Mouse (Mus musculus) forebrain, embryonic 12.5 days (tissue): ENCODE measurements at regions not wholly inside any gene's neighbourhood (a gene's known extent, or its start where the extent isn't known, plus 50 kb on each side); places are given as distances from the start of the nearest gene placed in this dataset.

Experiments
- ATAC-seq: fragments of 200-750 bp; cut with Nextera tagmentation; 2 replicates; pipeline ENCODE4 v1.8.0; 2017; ENCODE audit warnings: moderate TSS enrichment; ENCODE audit not compliant: low FRiP score
- H3K27ac ChIP-seq: fragments of 300-500 bp; sonication (generic); 2 replicates; pipeline ENCODE4 v1.5.1; 2016; ENCODE audit warnings: mild to moderate bottlenecking
- H3K27me3 ChIP-seq: fragments of 300-500 bp; sonication (generic); 2 replicates; pipeline ENCODE4 v1.6.1; 2016; ENCODE audit warnings: mild to moderate bottlenecking
- H3K36me3 ChIP-seq: fragments of 300-500 bp; sonication (generic); replicated peaks from 2 replicates; pipeline ENCODE4 v1.6.1; 2016; ENCODE audit warnings: mild to moderate bottlenecking
- H3K4me1 ChIP-seq: fragments of 300-500 bp; sonication (generic); 2 replicates; pipeline ENCODE4 v1.6.1; 2016
- H3K4me2 ChIP-seq: fragments of 300-500 bp; sonication (generic); 2 replicates; pipeline ENCODE4 v1.6.1; 2016; ENCODE audit warnings: mild to moderate bottlenecking, moderate library complexity
- H3K4me3 ChIP-seq: fragments of 300-500 bp; sonication (generic); replicated peaks from 2 replicates; pipeline ENCODE4 v1.5.1; 2016; ENCODE audit warnings: mild to moderate bottlenecking
- H3K9ac ChIP-seq: fragments of 300-500 bp; sonication (generic); 2 replicates; pipeline ENCODE4 v1.6.1; 2016; ENCODE audit warnings: mild to moderate bottlenecking
- H3K9me3 ChIP-seq: fragments of 300-500 bp; sonication (generic); 2 replicates; pipeline ENCODE4 v1.6.1; 2016
- WGBS: fragments of 180-500 bp; shearing (Covaris S2); methylation state at CpG from one replicate; pipeline ENCODE4 v1.1.7; 2016; 5-methylcytosine and 5-hydroxymethylcytosine counted together

DNA sequence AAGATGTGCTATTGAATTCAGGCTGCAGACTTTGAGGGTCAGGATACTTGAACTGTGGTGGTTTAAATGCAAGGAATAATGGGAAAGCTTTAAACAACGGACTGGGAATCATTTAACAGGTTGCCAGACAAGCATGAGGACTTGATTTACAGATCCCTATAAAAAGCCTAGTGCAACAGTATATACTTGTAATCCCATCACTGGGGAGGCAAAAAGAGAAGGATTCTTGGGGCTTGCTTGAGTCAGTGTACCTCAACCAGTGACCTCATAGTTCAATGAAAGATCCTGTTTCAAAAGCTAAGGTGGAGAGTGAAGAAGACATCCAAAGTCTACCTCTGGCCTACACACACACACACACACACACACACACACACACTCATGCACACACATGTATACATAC is 99.8 kb downstream of the Lrrn1 start:
- no peak for ATAC-seq
- no peak overlapping the region for H3K4me2 ChIP-seq
- no peak overlapping the region for H3K4me3 ChIP-seq
- no peaks in the 10 kb centered on the region for H3K27me3 ChIP-seq
- WGBS, result 70% methylated on average over 1 of the region's 1 CpGs
- H3K27ac ChIP-seq, result no peak overlapping the region
- H3K4me1 ChIP-seq, result no peaks in the 10 kb centered on the region
- no peak overlapping the region for H3K9ac ChIP-seq
- H3K9me3 ChIP-seq, result no peaks in the 10 kb centered on the region
- no peaks in the 10 kb centered on the region for H3K36me3 ChIP-seq

GRCm38 (mm10) chr6:107645751-107646150 is 116.2 kb downstream of the Lrrn1 start:
- no peak overlapping the region for H3K4me2 ChIP-seq
- H3K36me3 ChIP-seq, result no peaks in the 10 kb centered on the region
- H3K27ac ChIP-seq, result no peak overlapping the region
- H3K4me3 ChIP-seq, result no peak overlapping the region
- H3K4me1 ChIP-seq, result no peaks in the 10 kb centered on the region
- no peaks in the 10 kb centered on the region for H3K9me3 ChIP-seq
- 70% methylated on average over 2 of the region's 2 CpGs for WGBS
- ATAC-seq, result no peak
- H3K27me3 ChIP-seq, result no peaks in the 10 kb centered on the region
- no peak overlapping the region for H3K9ac ChIP-seq

GRCm38 (mm10) chr6:107653840-107654523 is 124.4 kb downstream of the Lrrn1 start:
- Histone ChIP-seq H3K36me3 (no peaks in the 10 kb centered on the region), H3K4me2 (no peak overlapping the region), H3K9me3 (no peaks in the 10 kb centered on the region), H3K27ac (no peak overlapping the region), H3K4me1 (peaks cover 14% of the 10 kb centered on the region), H3K4me3 (no peak overlapping the region), H3K27me3 (no peaks in the 10 kb centered on the region), H3K9ac (no peak overlapping the region)
- peak; percentile 80 for ATAC-seq

- no peak for ATAC-seq
- WGBS, result 93% methylated on average over 2 of the region's 2 CpGs
- Histone ChIP-seq H3K27ac (no peak overlapping the region), H3K27me3 (no peaks in the 10 kb centered on the region), H3K9me3 (no peaks in the 10 kb centered on the region), H3K9ac (no peak overlapping the region), H3K4me1 (peaks cover 14% of the 10 kb centered on the region), H3K4me3 (no peak overlapping the region), H3K36me3 (no peaks in the 10 kb centered on the region), H3K4me2 (no peak overlapping the region)
Observed at GRCm38 (mm10) chr6:107657805-107658204, 128.2 kb downstream of the Lrrn1 start.

GRCm38 (mm10) chr6:107661009-107661764 is 131.6 kb downstream of the Lrrn1 start:
- 71% methylated on average over 5 of the region's 5 CpGs for whole genome bisulfite sequencing
- ATAC-seq, result no peak
- H3K27ac ChIP-seq, result no peak overlapping the region
- no peak overlapping the region for H3K9ac ChIP-seq
- H3K4me2 ChIP-seq, result no peak overlapping the region
- no peaks in the 10 kb centered on the region for H3K4me1 ChIP-seq
- no peaks in the 10 kb centered on the region for H3K9me3 ChIP-seq
- no peaks in the 10 kb centered on the region for H3K27me3 ChIP-seq
- H3K36me3 ChIP-seq, result no peaks in the 10 kb centered on the region
- H3K4me3 ChIP-seq, result no peak overlapping the region

DNA sequence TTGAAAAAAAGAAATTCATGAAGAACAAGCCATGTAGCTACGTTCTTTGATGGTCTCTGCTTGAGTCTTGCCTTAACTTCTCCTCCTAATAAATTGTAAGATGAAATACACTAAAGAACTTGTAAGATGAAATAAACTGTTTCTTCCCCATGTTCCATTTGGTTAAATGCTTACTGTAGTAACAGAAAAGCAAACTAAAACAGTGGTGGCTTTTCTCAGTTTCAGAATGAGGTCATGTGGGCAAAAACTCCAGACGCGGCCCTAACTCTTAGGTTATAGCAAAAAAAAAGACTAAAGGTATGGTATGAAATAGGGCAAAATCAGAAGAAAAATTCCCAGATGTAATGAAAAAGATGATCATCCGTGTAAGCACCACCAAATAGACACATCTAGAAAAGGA is 169.7 kb downstream of the Lrrn1 start:
- H3K4me2 ChIP-seq, result no peak overlapping the region
- no peaks in the 10 kb centered on the region for H3K9me3 ChIP-seq
- no peak overlapping the region for H3K4me3 ChIP-seq
- ATAC-seq, result no peak
- H3K27me3 ChIP-seq, result no peaks in the 10 kb centered on the region
- no peaks in the 10 kb centered on the region for H3K4me1 ChIP-seq
- H3K9ac ChIP-seq, result no peak overlapping the region
- H3K27ac ChIP-seq, result no peak overlapping the region
- H3K36me3 ChIP-seq, result no peaks in the 10 kb centered on the region
- WGBS, result 87% methylated on average over 4 of the region's 4 CpGs

- Histone ChIP-seq H3K9me3 (no peaks in the 10 kb centered on the region), H3K4me3 (no peak overlapping the region), H3K4me2 (no peak overlapping the region), H3K36me3 (no peaks in the 10 kb centered on the region), H3K9ac (no peak overlapping the region), H3K27me3 (no peaks in the 10 kb centered on the region), H3K27ac (no peak overlapping the region), H3K4me1 (peaks cover 24% of the 10 kb centered on the region)
- no peak for ATAC-seq
- 68% methylated on average over 2 of the region's 2 CpGs for WGBS
Observed at GRCm38 (mm10) chr6:107708185-107708584, 178.6 kb downstream of the Lrrn1 start.

DNA sequence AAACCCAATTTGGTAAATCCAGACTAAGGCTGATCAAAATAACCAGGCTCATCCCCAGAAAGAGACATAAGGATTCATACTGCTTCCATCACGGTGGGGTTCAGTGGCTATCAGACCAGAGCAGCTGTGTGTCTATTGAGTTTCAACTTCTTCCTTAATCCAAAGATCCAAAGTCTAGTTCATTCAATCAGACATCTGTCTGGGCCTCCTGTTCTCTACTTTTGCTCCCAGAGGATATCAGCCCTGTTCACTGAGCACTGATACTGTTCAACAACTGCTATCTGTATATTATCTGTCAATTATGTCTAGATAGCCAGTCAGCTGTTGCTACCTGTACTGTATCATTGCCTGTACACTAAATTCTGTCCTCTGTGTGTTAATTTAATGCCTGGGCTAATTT is 179.0 kb downstream of the Lrrn1 start:
- ATAC-seq, result no peak
- H3K9ac ChIP-seq, result no peak overlapping the region
- no peak overlapping the region for H3K4me2 ChIP-seq
- H3K9me3 ChIP-seq, result no peaks in the 10 kb centered on the region
- H3K27me3 ChIP-seq, result no peaks in the 10 kb centered on the region
- H3K4me3 ChIP-seq, result no peak overlapping the region
- H3K4me1 ChIP-seq, result peaks cover 29% of the 10 kb centered on the region
- 89% methylated on average over 1 of the region's 1 CpGs for WGBS
- no peak overlapping the region for H3K27ac ChIP-seq
- H3K36me3 ChIP-seq, result no peaks in the 10 kb centered on the region

DNA sequence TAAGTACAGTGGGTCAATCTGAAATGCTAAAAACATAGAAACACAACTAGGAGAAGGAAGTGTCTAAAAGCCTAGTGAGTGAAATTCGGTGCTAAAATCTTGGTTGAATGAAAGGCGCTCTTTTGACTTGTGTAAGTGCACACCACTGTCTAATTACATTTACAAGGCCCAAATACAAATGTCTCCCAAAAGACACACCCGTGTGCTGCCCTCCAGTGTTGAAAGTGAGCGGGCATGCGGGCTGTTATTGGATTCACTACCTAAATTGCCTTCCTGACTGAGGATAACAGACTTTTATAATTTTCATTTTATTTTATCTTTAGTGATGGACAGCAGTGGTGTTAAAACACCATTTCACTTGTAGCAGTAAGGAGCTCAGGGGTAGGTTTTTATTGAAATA is 180.8 kb downstream of the Lrrn1 start:
- no peaks in the 10 kb centered on the region for H3K36me3 ChIP-seq
- no peaks in the 10 kb centered on the region for H3K27me3 ChIP-seq
- ATAC-seq, result no peak
- no peak overlapping the region for H3K9ac ChIP-seq
- no peaks in the 10 kb centered on the region for H3K9me3 ChIP-seq
- WGBS, result 47% methylated on average over 5 of the region's 5 CpGs
- peaks cover 34% of the 10 kb centered on the region for H3K4me1 ChIP-seq
- no peak overlapping the region for H3K4me3 ChIP-seq
- no peak overlapping the region for H3K27ac ChIP-seq
- H3K4me2 ChIP-seq, result no peak overlapping the region

DNA sequence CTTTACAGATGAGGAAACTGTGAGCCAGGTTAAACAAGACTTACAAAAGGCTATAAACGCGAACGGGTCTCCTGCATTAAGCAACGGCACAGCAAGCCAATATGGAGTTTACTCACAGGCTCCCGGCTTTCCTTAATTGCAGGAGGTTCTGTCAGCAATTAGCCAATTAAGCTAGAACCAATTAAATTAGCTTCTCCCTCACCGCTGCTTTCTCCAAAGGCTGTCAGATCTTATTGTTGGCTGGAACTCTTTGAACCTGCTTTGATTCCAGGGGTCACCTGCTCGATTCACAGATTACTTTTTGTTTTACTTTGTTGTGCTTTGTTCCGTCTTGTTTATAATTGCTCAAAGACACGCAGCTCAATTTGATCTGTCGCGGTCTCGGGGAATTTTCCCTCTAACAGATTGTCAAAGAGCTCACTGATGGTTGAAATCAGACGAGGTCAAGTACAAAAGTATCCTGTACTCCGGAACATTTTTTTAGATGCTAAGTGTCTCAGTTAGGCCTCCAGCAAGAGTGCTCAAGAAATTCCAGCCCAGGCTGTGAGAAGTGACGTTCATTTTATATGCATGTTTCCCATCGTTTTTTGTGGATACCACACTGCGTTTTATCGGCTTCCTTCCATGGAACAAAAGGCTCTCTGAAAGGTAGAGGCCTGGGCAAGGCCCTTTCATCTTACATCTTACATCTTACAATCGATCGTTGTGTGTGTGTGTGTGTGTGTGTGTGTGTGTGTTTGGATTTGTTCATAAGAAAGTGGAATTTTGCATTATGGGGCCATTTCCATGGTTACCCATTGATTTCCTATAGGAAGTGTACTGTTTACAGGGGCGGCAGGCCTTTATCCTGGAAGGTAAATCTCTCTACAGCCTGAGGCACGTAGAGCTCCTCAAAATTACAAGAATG is 181.9 kb downstream of the Lrrn1 start:
- H3K27me3 ChIP-seq, result no peaks in the 10 kb centered on the region
- H3K9me3 ChIP-seq, result no peaks in the 10 kb centered on the region
- no peak overlapping the region for H3K4me3 ChIP-seq
- H3K36me3 ChIP-seq, result no peaks in the 10 kb centered on the region
- peak; percentile 68 for ATAC-seq
- peaks cover 34% of the 10 kb centered on the region for H3K4me1 ChIP-seq
- peak overlapping the region; percentile 32 for H3K4me2 ChIP-seq
- 4% methylated on average over 22 of the region's 22 CpGs for WGBS
- H3K9ac ChIP-seq, result no peak overlapping the region
- peak overlapping the region; percentile 82 for H3K27ac ChIP-seq

GRCm38 (mm10) chr6:107713051-107713450 is 183.5 kb downstream of the Lrrn1 start:
- H3K36me3 ChIP-seq, result no peaks in the 10 kb centered on the region
- no peak overlapping the region for H3K9ac ChIP-seq
- no peak overlapping the region for H3K4me3 ChIP-seq
- 7% methylated on average over 6 of the region's 6 CpGs for WGBS
- ATAC-seq, result peak; percentile 55
- H3K9me3 ChIP-seq, result no peaks in the 10 kb centered on the region
- H3K27me3 ChIP-seq, result no peaks in the 10 kb centered on the region
- H3K27ac ChIP-seq, result peak overlapping the region; percentile 82
- H3K4me2 ChIP-seq, result peak overlapping the region; percentile 27
- H3K4me1 ChIP-seq, result peaks cover 34% of the 10 kb centered on the region

DNA sequence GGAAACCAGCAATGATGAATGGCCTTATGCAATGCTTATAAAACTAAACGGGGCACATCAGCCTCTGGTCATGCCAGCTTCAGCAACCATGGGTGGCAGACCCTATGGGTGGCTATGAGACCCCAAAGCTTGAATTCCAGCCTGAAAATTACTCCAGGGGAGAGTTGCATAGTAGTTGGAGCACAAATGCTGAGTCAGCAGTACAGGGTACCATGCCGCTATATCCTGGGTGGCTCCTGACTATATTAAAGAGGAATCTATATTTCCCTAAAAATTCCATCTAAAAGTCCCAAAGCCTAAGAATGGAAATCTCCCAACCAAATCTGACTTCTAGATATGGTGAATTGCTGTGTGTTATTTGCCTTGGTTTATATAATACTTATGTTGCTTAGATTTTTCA is 187.6 kb downstream of the Lrrn1 start:
- ATAC-seq, result no peak
- Histone ChIP-seq H3K4me3 (no peak overlapping the region), H3K4me2 (no peak overlapping the region), H3K4me1 (peaks cover 20% of the 10 kb centered on the region), H3K9ac (no peak overlapping the region), H3K9me3 (no peaks in the 10 kb centered on the region), H3K36me3 (no peaks in the 10 kb centered on the region), H3K27me3 (no peaks in the 10 kb centered on the region), H3K27ac (no peak overlapping the region)
- WGBS, result 93% methylated on average over 2 of the region's 2 CpGs
